Mouse (Mus musculus) kidney, embryonic 14.5 days (tissue): ENCODE measurements around the gene 6030468B19Rik. TPM values are rescaled to one million over a fixed set of nuclear protein-coding genes. Genes with fewer than 3 reads are reported as not detected.
A peak's percentile ranks its signal among the peaks of the same experiment; 100 is the strongest.

Experiments used
- ATAC-seq: fragments of 200-750 bp; cut with Nextera tagmentation; 2 replicates; pipeline ENCODE4 v1.8.0; 2017; ENCODE audit warnings: moderate number of reproducible peaks, mild to moderate bottlenecking, moderate TSS enrichment, moderate library complexity; ENCODE audit not compliant: low FRiP score, low TSS enrichment
- H3K27ac ChIP-seq: fragments of 300-500 bp; sonication (generic); 2 replicates; pipeline ENCODE4 v1.5.1; 2014; ENCODE audit warnings: low read depth, mild to moderate bottlenecking, low read length, moderate library complexity, mixed read lengths
- H3K27me3 ChIP-seq: fragments of 300-500 bp; sonication (generic); 2 replicates; pipeline ENCODE4 v1.6.1; 2014; ENCODE audit warnings: mild to moderate bottlenecking, low read length; ENCODE audit not compliant: control insufficient read depth, insufficient read depth
- H3K36me3 ChIP-seq: fragments of 300-500 bp; sonication (generic); 2 replicates; pipeline ENCODE4 v1.6.1; 2014; ENCODE audit warnings: low read length, mixed read lengths; ENCODE audit not compliant: control insufficient read depth, insufficient read depth
- H3K4me1 ChIP-seq: fragments of 300-500 bp; sonication (generic); 2 replicates; pipeline ENCODE4 v1.6.1; 2014; ENCODE audit warnings: low read length, mixed read lengths; ENCODE audit not compliant: control insufficient read depth, insufficient read depth
- H3K4me2 ChIP-seq: fragments of 300-500 bp; sonication (generic); replicated peaks from 2 replicates; pipeline ENCODE4 v1.6.1; 2014; ENCODE audit warnings: low read depth, mild to moderate bottlenecking, low read length
- H3K4me3 ChIP-seq: fragments of 300-500 bp; sonication (generic); 2 replicates; pipeline ENCODE4 v1.5.1; 2014; ENCODE audit warnings: mild to moderate bottlenecking, low read length
- H3K9ac ChIP-seq: fragments of 300-500 bp; sonication (generic); 2 replicates; pipeline ENCODE4 v1.6.1; 2014; ENCODE audit warnings: low read depth, mild to moderate bottlenecking, low read length, moderate library complexity
- H3K9me3 ChIP-seq: fragments of 300-500 bp; sonication (generic); 2 replicates; pipeline ENCODE4 v1.6.1; 2016; ENCODE audit warnings: low read length; ENCODE audit not compliant: control insufficient read depth
- WGBS: fragments of 180-500 bp; shearing (Covaris S2); extraction: QIAGEN DNeasy Blood & Tissue Kit; methylation state at CpG from one replicate; pipeline ENCODE4 v1.1.7; 2014; 5-methylcytosine and 5-hydroxymethylcytosine counted together
- polyA plus RNA-seq: library from polyadenylated mRNA; unstranded; fragments of >200 nt; fragmentation: Nextera tagmentation; extraction: Ambion mirVana; gene quantifications from 2 replicates; pipeline ENCODE4 v1.2.1, GENCODE M21; 2014

The 6030468B19Rik gene
- polyA plus RNA-seq, 1 experiment from 2014 or later, result not detected

DNA sequence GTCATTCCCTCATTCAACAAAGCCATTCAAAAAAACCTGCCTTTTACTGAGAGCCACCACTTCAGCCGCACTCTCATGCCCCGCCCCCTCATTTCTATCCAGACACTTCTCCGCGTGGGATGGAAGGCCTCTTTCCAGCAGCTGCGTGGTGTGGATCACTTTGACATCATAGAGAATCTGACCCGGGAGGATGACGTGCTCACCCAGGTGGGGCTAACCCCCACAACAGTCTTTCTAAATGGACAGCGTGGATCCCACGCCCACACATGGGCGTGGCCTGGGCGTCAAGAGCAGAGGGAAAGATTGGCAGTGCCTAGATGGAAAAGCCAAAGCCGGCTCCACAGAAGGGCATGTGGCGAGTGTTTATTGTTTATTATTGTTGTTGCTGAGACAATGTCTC lies 38.8 kb downstream of the 6030468B19Rik start:
- H3K4me2 ChIP-seq, result peak overlapping the region; percentile 34; the same call in 1 of the 2 replicates
- H3K4me3 ChIP-seq, result no peak overlapping the region
- no peak for ATAC-seq
- WGBS, result 29% methylated on average over 13 of the region's 13 CpGs
- H3K9me3 ChIP-seq, result no peaks in the 10 kb centered on the region
- H3K36me3 ChIP-seq, result no peaks in the 10 kb centered on the region
- H3K27ac ChIP-seq, result no peak overlapping the region
- no peak overlapping the region for H3K9ac ChIP-seq
- no peaks in the 10 kb centered on the region for H3K27me3 ChIP-seq
- H3K4me1 ChIP-seq, result peaks cover 8% of the 10 kb centered on the region; the same call in 1 of the 2 replicates

DNA sequence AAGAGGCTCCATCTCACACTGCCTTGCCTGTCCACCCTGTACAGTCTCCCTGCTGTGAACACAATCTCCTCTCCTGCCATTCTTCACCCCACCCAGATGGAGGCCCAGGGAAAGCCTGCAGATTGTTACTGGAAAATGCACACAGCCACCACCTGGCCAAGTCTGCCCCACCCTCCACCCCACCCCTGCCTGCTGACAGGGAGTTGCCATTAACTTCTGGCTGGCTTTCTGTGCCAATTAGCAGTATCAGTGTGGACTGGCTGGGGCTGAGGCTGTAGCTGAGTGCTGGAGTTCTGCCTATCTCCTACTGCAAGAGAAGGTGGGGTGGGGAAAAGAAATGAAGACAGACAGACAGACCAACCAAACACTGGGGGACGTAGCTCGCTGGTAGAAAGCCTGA lies 41.1 kb downstream of the 6030468B19Rik start:
- H3K4me1 ChIP-seq, result no peaks in the 10 kb centered on the region
- H3K9ac ChIP-seq, result no peak overlapping the region
- no peaks in the 10 kb centered on the region for H3K36me3 ChIP-seq
- WGBS, result 68% methylated on average over 2 of the region's 2 CpGs
- no peak overlapping the region for H3K4me2 ChIP-seq
- no peak overlapping the region for H3K4me3 ChIP-seq
- no peak for ATAC-seq
- H3K27me3 ChIP-seq, result no peaks in the 10 kb centered on the region
- no peak overlapping the region for H3K27ac ChIP-seq
- H3K9me3 ChIP-seq, result no peaks in the 10 kb centered on the region

DNA sequence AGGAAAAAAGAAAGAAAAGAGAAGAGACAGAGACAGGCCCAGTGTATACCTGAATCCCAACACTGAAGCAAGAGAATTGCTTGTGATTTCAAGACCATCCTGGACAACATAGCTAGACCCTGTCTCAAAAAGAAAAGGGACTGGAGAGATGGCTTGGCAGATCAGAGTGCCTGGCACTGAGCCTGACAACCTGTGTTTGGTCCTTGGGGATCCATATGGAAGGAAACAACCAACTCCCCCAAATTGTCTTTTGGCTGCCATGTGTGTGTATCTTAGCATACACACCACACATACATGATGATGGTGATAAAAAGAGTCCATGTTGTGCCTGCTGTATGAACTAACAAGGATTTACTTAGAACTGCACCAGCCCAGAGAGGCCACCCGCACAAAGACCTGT lies 41.6 kb downstream of the 6030468B19Rik start:
- Histone ChIP-seq H3K4me1 (no peaks in the 10 kb centered on the region), H3K9ac (no peak overlapping the region), H3K4me2 (no peak overlapping the region), H3K27ac (no peak overlapping the region), H3K36me3 (no peaks in the 10 kb centered on the region), H3K4me3 (no peak overlapping the region), H3K9me3 (no peaks in the 10 kb centered on the region), H3K27me3 (no peaks in the 10 kb centered on the region)
- ATAC-seq, result no peak
- 100% methylated on average over 1 of the region's 1 CpGs for WGBS

DNA sequence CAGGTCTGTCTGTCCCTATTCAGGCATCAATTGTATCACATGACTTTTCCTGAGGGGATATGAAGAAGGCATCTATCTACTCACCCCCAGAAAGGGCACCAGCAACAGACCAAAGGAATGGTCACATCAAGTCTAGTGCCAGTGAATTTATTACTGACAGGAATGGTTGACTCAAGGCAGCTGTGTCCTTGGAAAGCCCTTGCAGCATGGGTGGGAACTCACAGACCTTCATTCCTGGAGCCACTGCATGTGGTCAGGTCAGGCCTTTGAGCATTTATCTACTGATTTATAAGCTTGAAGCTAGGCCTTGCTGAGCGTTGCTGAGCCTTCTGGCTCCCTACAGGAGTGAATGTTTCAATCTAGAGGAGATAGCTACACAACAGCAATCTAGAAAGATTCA lies 43.5 kb downstream of the 6030468B19Rik start:
- Histone ChIP-seq H3K4me2 (no peak overlapping the region), H3K27ac (no peak overlapping the region), H3K4me1 (no peaks in the 10 kb centered on the region), H3K9me3 (no peaks in the 10 kb centered on the region), H3K4me3 (no peak overlapping the region), H3K36me3 (no peaks in the 10 kb centered on the region), H3K9ac (no peak overlapping the region), H3K27me3 (no peaks in the 10 kb centered on the region)
- ATAC-seq, result no peak
- 24% methylated on average over 1 of the region's 1 CpGs for WGBS

DNA sequence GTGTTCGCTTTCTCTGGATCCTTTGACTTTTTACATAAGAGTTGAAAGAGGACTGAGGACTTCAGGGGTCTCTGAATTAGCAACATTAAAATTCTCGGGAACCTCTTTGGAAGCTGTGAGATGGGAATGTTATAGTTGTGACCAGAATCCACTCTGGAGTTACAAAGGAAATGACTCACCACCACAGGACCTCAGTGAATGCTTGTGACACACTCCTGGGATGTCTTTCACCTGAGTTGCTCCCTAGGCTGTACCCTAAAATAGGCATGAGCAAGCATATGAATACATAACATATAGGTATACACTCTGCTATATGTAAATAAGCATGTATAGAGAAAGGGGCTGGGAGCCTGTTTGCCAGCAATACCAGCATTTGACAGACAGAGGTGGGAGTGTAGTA lies 46.0 kb downstream of the 6030468B19Rik start:
- no peaks in the 10 kb centered on the region for H3K9me3 ChIP-seq
- H3K27ac ChIP-seq, result no peak overlapping the region
- no peak overlapping the region for H3K9ac ChIP-seq
- no peak overlapping the region for H3K4me3 ChIP-seq
- H3K4me2 ChIP-seq, result no peak overlapping the region
- WGBS, result 81% methylated on average over 2 of the region's 2 CpGs
- H3K4me1 ChIP-seq, result peaks cover 11% of the 10 kb centered on the region
- H3K36me3 ChIP-seq, result no peaks in the 10 kb centered on the region
- ATAC-seq, result no peak
- H3K27me3 ChIP-seq, result no peaks in the 10 kb centered on the region

DNA sequence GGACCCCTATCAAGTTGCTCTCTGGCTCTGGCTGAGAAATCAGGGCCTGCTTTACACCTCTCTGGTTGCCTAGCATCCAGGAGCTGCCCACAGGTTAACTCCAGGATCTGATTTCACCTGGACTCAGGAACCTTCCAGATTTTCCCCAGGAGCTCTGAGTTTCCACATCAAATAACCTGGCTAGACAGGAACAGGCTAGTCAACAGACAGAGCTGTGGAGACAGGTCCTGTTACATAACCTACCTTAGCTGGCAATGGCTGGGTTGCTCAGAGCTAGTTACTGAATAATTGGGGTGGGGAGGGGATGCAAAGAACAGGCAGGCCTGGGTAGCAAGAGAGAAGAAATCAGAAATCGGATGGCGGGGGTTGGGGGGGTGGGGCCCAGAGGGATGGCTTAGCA lies 47.5 kb downstream of the 6030468B19Rik start:
- no peaks in the 10 kb centered on the region for H3K36me3 ChIP-seq
- no peak overlapping the region for H3K4me2 ChIP-seq
- H3K4me1 ChIP-seq, result peaks cover 16% of the 10 kb centered on the region
- WGBS, result 61% methylated on average over 2 of the region's 2 CpGs
- no peak overlapping the region for H3K4me3 ChIP-seq
- H3K27ac ChIP-seq, result no peak overlapping the region
- H3K9me3 ChIP-seq, result no peaks in the 10 kb centered on the region
- no peak for ATAC-seq
- no peaks in the 10 kb centered on the region for H3K27me3 ChIP-seq
- no peak overlapping the region for H3K9ac ChIP-seq

DNA sequence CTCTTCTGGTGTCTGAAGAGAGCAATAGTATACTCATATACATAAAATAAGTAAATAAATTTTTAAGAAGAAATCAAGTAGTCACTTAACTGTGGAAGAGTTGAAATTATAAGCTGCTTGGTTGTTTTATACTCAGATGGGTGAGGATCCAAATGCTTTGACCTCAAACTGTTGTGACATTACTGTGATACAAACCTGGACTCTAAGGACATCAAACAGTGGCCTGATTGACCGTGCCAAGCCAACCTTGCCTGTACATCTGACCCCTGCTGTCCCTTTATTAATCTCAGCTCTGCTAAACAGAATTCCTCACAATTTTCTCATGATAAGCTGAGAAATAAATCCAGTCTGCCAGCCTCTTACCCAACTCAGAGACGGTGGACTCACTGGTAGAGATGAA lies 48.2 kb downstream of the 6030468B19Rik start:
- no peaks in the 10 kb centered on the region for H3K36me3 ChIP-seq
- WGBS, result 76% methylated on average over 2 of the region's 2 CpGs
- H3K4me3 ChIP-seq, result no peak overlapping the region
- no peaks in the 10 kb centered on the region for H3K27me3 ChIP-seq
- no peaks in the 10 kb centered on the region for H3K9me3 ChIP-seq
- no peak overlapping the region for H3K9ac ChIP-seq
- no peak overlapping the region for H3K4me2 ChIP-seq
- ATAC-seq, result no peak
- peaks cover 22% of the 10 kb centered on the region for H3K4me1 ChIP-seq
- no peak overlapping the region for H3K27ac ChIP-seq

DNA sequence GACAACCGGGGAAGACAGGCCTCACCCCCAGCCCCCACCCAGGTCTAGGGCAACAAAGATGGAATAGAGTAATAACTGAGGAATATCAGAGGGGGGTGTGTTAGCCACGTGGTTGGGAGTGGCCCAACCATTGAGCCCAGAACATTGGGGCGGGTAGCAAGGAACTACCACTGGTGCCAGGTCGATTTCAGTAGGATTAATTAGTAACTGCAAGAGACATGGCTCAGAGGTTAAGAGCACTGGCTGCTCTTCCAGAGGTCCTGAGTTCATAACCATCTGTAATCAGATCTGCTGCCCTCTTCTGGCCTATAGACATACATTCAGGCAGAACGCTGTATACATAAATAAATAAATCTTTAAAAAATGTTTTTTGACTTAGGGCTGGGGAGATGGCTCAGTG lies 49.2 kb downstream of the 6030468B19Rik start:
- no peak for ATAC-seq

DNA sequence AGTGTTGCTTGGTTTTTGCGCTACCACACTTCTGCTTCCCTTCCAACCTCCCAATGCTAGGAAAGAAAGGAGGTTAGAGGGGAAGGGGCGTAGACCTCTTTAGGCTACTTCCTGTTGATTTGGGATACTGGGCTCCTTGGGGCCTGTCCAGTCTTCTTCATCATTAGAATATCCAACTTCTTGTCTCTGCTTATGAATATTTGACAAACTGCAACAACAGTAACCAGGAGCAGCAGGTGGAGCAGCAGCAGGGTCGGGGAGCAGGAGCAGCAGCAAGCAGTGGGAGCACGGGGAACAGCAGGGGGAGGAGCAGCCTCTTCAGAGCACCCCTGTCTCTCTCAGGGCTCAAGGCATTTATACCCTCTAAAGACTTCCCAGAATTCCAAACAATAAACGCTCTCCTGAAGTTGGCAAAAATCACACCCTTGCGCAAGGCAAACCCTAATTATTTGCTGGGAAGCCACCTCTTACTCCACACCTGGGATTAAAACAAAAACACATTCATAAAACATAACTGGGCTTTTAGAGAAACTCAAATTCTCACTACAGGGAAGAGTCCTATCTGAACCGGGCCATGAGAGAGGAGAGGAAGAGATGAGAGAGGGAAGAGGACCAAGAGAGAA lies 50.2 kb downstream of the 6030468B19Rik start:
- H3K4me2 ChIP-seq, result peak overlapping the region; percentile 90
- peak overlapping the region; percentile 78 for H3K9ac ChIP-seq
- H3K9me3 ChIP-seq, result no peaks in the 10 kb centered on the region
- no peak for ATAC-seq
- H3K4me3 ChIP-seq, result peak overlapping the region; percentile 72; the same call in 1 of the 2 replicates
- 71% methylated on average over 7 of the region's 7 CpGs for WGBS
- H3K27me3 ChIP-seq, result no peaks in the 10 kb centered on the region
- H3K4me1 ChIP-seq, result peaks cover 22% of the 10 kb centered on the region
- H3K36me3 ChIP-seq, result peaks cover 9% of the 10 kb centered on the region
- H3K27ac ChIP-seq, result peak overlapping the region; percentile 97

More for the DNA sequence above, 49.2 kb downstream of the 6030468B19Rik start:
- WGBS, result 58% methylated on average over 5 of the region's 5 CpGs
- Histone ChIP-seq H3K27me3 (no peaks in the 10 kb centered on the region), H3K4me1 (peaks cover 22% of the 10 kb centered on the region), H3K4me3 (no peak overlapping the region), H3K36me3 (0 out of 2 replicates have a peak, but pooled peaks cover under 1% of the 10 kb centered on the region), H3K27ac (no peak overlapping the region), H3K9me3 (no peaks in the 10 kb centered on the region), H3K9ac (no peak overlapping the region), H3K4me2 (no peak overlapping the region)
